Mouse (Mus musculus) spleen, adult 2 months (tissue): ENCODE measurements around the gene Stra8. TPM values are rescaled to one million over a fixed set of nuclear protein-coding genes. Genes with fewer than 3 reads are reported as not detected.

ENCODE experiments used
- DNase-seq, 2 experiments: peaks; one replicate each; pipeline versions ENCODE4 v3.0.0 to v3.0.0-alpha.2; 2012 to 2021; ENCODE audit warnings: low spot score in 2 of 2, low read depth in 1 of 2
- H3K27ac ChIP-seq: fragments of 200-500 bp; 2 replicates; pipeline ENCODE4 v1.5.1; 2012; ENCODE audit warnings: low read length, inconsistent platforms; ENCODE audit not compliant: insufficient read depth
- H3K27me3 ChIP-seq: fragments of 200-500 bp; 2 replicates; pipeline ENCODE4 v1.6.1; 2012; ENCODE audit warnings: mild to moderate bottlenecking, moderate library complexity, low read length, inconsistent platforms; ENCODE audit not compliant: control insufficient read depth, insufficient read depth
- H3K36me3 ChIP-seq: fragments of 200-500 bp; 2 replicates; pipeline ENCODE4 v1.6.1; 2012; ENCODE audit warnings: mild to moderate bottlenecking, low read length, inconsistent platforms; ENCODE audit not compliant: control insufficient read depth, insufficient read depth
- H3K4me1 ChIP-seq: fragments of 200-500 bp; 2 replicates; pipeline ENCODE4 v1.6.1; 2011; ENCODE audit warnings: inconsistent platforms; ENCODE audit not compliant: control insufficient read depth, insufficient read depth, insufficient read length
- H3K4me3 ChIP-seq: fragments of 200-500 bp; 2 replicates; pipeline ENCODE4 v1.5.1; 2011; ENCODE audit warnings: mild to moderate bottlenecking, inconsistent platforms; ENCODE audit not compliant: insufficient read depth, insufficient read length; ENCODE audit errors: extremely low read depth
- CTCF ChIP-seq: fragments of 200-500 bp; IDR thresholded peaks from 2 replicates; pipeline ENCODE4 v1.5.1; 2011; ENCODE audit warnings: mild to moderate bottlenecking, inconsistent platforms; ENCODE audit not compliant: insufficient read depth, insufficient read length, insufficient replicate concordance; ENCODE audit errors: extremely low read depth
- POLR2A ChIP-seq: fragments of 200-500 bp; IDR thresholded peaks from 2 replicates; pipeline ENCODE4 v1.6.1; 2011; ENCODE audit warnings: low read depth, low read length, inconsistent platforms
- WGBS: fragments of 180-500 bp; shearing (Covaris S2); methylation state at CpG from one replicate; pipeline ENCODE4 v1.1.7; 2018; 5-methylcytosine and 5-hydroxymethylcytosine counted together
- polyA plus RNA-seq: library from polyadenylated mRNA; depleted of rRNA; stranded (reverse); fragments of >200 nt; gene quantifications from 2 replicates; pipeline ENCODE4 v1.2.3, GENCODE M21; 2012

Stra8 gene
- polyA plus RNA-seq, 1 experiment = not detected

DNA sequence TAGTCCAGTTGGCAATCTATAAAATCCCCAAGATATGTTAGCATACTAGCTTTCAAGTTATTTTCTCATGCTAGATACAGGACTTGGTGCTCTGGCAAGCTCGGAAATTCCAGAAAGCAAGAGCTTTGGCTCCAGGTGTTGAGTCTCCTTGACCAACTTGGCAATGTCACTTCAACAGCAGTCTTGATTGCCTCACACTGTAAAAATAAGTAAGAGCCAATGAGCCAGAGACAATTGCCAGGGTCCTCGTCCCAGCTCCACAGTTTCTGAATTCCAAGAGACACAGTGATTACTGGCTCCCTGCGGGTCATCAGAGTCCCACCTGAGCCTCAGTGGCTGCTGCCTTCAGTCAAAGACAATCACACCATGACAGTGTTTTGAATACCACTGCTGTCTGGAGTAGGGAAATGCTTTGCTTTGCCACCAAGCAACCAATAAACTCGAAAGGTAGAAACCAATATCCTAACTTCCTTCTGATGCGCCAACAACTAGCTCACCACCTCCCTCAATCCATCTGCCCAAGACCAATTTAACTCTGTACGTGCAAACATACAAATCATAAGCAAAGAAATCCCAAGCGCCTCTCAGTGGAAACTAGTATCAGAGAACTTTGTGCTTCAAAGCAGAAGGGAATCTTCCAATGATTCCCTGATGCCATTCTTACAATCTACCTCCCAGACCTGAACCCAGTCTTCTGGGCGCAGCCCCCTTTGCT is 10.2 kb upstream of the Stra8 start:
- Histone ChIP-seq H3K27me3 (no peaks in the 10 kb centered on the region), H3K4me3 (peak overlapping the region; percentile 89), H3K4me1 (peaks cover 10% of the 10 kb centered on the region), H3K27ac (peak overlapping the region; percentile 79), H3K36me3 (peaks cover 18% of the 10 kb centered on the region)
- WGBS = 49% methylated on average over 8 of the region's 8 CpGs
- no peak for TF ChIP-seq POLR2A
- no peak for TF ChIP-seq CTCF
- DNase-seq = no peak

DNA sequence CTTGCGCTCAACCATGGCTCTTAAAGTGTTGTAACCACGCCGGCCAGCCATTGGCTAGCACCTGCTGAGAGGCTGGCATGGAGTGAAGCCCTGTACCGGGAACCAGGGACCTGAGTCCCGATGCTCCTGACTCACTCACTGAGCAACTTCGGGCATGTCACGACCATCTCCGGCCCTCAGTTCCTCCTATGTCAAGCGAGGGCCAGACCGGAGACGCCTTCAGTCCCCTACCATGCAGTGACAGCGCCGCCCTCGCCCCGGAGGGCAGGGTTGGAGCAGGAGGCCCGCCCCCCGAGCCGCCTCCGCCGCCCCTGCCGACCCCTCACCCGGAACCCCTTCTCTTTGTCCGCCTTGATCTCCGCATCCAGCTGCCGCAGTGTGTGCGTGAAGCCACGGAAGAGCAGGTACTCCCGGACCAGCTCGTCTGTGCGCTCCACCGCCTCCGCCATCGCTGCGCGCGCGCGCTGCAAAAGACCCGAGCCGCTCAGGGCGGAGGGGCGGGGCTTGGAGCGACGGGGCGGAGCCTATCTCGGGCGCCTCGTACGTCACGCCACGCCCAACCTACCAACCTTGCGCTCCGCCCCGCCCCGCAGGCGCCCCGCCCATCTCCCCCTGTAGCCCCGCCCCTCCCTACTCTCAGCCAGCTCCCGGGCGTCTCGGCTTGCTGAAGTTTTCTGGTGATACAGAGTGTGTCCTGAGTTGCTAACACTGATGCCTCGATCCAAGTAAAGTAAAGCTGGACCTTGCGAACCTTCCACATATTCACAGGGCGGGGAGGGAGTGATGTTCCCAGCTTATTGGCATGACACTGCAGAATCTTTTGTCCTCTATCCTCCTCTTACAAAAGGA is 9.4 kb upstream of the Stra8 start, which contains the start of gene Wdr91:
Gene Wdr91 (minus strand): TSS at position 506 of the 849 bp plus-strand sequence.
- peaks cover 13% of the 10 kb centered on the region for H3K36me3 ChIP-seq
- H3K4me1 ChIP-seq = peaks cover 10% of the 10 kb centered on the region
- under 1% methylated on average over 61 of the region's 64 CpGs for WGBS
- H3K4me3 ChIP-seq = peak within 1 kb of the TSS; percentile 89
- peak within 1 kb of the TSS; percentile 79 for H3K27ac ChIP-seq
- no peaks in the 10 kb centered on the region for H3K27me3 ChIP-seq
- peak; percentile 86 for TF ChIP-seq POLR2A
- TF ChIP-seq CTCF = no peak
- DNase-seq = peak; percentile 78 to 91

DNA sequence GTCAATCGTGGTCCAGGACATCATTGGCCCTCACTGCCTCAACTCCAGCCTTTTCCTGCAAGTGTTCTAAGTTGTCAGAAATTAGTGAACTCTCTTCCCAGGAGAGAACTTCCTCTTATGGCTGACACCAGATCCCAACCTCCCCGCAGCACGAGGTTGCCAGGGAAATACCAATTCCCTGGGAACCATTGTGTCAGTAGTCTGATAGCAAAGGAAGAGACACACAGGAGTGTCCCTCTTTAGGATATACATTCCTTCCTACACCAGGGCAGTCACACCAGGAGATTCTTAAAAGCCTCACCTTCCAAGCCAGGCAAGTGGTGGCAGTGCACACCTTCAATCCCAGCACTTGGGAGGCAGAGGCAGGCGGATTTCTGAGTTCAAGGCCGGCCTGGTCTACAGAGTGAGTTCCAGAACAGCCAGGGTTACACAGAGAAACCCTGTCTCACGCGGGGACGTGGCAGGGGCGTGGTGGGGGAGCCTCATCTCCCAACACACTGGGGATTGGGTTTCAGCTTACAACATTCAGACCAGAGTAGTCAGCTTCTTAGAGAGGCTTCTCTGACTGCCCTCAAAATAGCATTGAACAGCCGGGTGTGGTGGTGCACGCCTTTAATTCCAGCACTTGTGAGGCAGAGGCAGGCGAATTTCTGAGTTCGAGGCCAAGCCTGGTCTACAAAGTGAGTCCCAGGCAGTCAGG is 6.5 kb upstream of the Stra8 start:
- Histone ChIP-seq H3K27me3 (no peaks in the 10 kb centered on the region), H3K4me1 (peaks cover 5% of the 10 kb centered on the region), H3K27ac (no peak overlapping the region), H3K36me3 (no peaks in the 10 kb centered on the region), H3K4me3 (no peak overlapping the region)
- TF ChIP-seq POLR2A = no peak
- TF ChIP-seq CTCF = no peak
- no peak for DNase-seq
- 89% methylated on average over 13 of the region's 13 CpGs for WGBS

DNA sequence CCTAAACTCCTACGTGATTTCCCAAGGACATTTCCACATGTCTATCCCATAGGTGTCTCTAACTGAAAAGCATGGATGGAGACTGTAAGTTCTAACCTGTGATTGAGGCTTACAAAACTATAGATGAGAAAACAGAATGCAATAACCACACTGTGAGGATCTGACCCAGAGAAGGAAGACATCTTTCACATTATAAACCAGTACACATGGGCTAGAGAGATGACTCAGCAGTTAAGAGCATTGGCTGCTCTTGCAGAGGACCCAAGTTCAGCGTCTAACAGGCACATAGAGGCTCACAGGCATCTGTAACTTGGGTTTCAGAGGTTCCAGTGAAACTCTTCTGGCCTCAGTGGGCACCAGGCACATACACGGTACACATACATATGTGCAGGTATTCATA is 5.5 kb upstream of the Stra8 start:
- peaks cover 5% of the 10 kb centered on the region for H3K4me1 ChIP-seq
- 68% methylated on average over 3 of the region's 3 CpGs for WGBS
- no peak overlapping the region for H3K27ac ChIP-seq
- DNase-seq = no peak
- no peaks in the 10 kb centered on the region for H3K36me3 ChIP-seq
- no peak for TF ChIP-seq CTCF
- no peak overlapping the region for H3K4me3 ChIP-seq
- no peaks in the 10 kb centered on the region for H3K27me3 ChIP-seq

DNA sequence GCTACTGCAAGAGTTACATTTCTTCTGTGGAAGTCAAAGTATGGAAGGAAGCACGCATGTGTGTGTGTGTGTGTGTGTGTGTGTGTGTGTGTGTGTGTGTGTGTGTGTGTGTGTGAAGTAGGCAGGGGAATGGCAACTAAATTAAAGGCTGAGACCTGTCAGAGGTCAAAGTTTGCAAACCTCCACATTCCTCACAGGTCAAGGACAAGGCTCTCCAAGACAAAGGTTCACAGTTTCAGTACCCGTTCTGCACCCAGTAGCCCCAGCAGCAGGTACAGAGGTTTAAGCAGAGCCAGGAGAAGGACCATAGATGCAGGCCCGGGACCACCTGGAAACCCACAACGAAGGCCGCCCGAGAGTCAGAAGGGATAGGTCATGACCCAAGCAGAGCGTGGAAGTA is 817 bp upstream of the Stra8 start:
- Histone ChIP-seq H3K36me3 (no peaks in the 10 kb centered on the region), H3K27me3 (no peaks in the 10 kb centered on the region), H3K4me1 (no peaks in the 10 kb centered on the region), H3K27ac (no peak overlapping the region), H3K4me3 (no peak overlapping the region)
- DNase-seq = no peak
- TF ChIP-seq CTCF = no peak
- WGBS = 87% methylated on average over 7 of the region's 7 CpGs

DNA sequence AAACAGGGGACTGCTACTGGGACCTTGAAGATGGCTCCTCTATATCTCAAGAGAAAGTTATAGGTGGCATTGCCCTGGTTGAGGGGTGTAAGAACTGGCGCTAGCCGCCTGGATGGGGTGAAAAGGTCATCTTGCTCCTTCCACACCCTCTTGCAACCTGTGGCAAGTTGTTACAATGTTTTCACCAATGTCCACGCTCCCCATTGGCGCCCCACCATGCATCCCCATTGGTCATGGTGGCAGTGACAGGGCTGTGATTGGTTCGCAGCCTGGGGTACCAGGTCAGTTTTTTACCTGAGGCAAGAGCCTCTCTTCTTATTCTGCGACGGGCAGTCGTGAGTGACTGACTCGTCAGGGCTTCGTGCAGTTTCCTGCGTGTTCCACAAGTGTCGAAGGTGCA is 668 bp downstream of the Stra8 start:
- Histone ChIP-seq H3K4me3 (no peak overlapping the region), H3K27ac (no peak overlapping the region), H3K27me3 (no peaks in the 10 kb centered on the region), H3K36me3 (no peaks in the 10 kb centered on the region), H3K4me1 (no peaks in the 10 kb centered on the region)
- TF ChIP-seq CTCF = no peak
- TF ChIP-seq POLR2A = no peak
- no peak for DNase-seq
- 96% methylated on average over 12 of the region's 12 CpGs for WGBS
